Mouse (Mus musculus): ENCODE measurements around the gene Hepacam.

Hepacam gene

GRCm38 (mm10) chr9:37432026-37432666 is 65.0 kb downstream of the Hepacam start:
- in situ Hi-C loops (cut with MboI; ENCODE audit: unreplicated experiment in 2 of 2), result loop anchor here (5.0 to 10.0 kb wide), 2 partner anchors 500 to 503 kb away; no protein-coding TSS in a partner anchor

- in situ Hi-C loops (cut with MboI; ENCODE audit: unreplicated experiment in 2 of 2), result loop anchor here (5.0 to 10.0 kb wide), 2 partner anchors 499 to 502 kb away; no protein-coding TSS in a partner anchor
Measured at GRCm38 (mm10) chr9:37432720-37433421, 65.7 kb downstream of the Hepacam start, which contains the start of gene Robo3. Robo3 (minus strand) TSS chr9:37433246.

- in situ Hi-C loops (cut with MboI; ENCODE audit: unreplicated experiment in 2 of 2), result loop anchor here (5.0 to 10.0 kb wide), 2 partner anchors 498 to 501 kb away; no protein-coding TSS in a partner anchor
Measured at GRCm38 (mm10) chr9:37433823-37434560, 66.8 kb downstream of the Hepacam start.

- in situ Hi-C loops (cut with MboI; ENCODE audit: unreplicated experiment in 2 of 2), result loop anchor here (5.0 to 10.0 kb wide), 2 partner anchors 497 to 500 kb away; no protein-coding TSS in a partner anchor
Measured at GRCm38 (mm10) chr9:37434932-37435331, 67.8 kb downstream of the Hepacam start.

GRCm38 (mm10) chr9:37435616-37436015 is 68.5 kb downstream of the Hepacam start:
- in situ Hi-C loops (cut with MboI; ENCODE audit: unreplicated experiment in 2 of 2), result loop anchor here in 1 of 2 experiments (10.0 kb wide), 1 partner anchor 499 kb away; no protein-coding TSS in a partner anchor

All from v-Abl transformed pro-B cells (cell line).